Mouse (Mus musculus) embryonic stem cell, embryonic (primary cell): ENCODE results near the gene Gm4981.
"Not testable (repeated sequence)": the region's sequence is repeated elsewhere in the genome, so short reads cannot be mapped to it uniquely, and the experiment has no call there.

Experiments
- CTCF ChIA-PET, 4 experiments: fragments of 300-600 bp in 2 of 4; fragments of 350-600 bp in 2 of 4; sonication (Branson Sonifier 250); formaldehyde crosslinking; loops; one replicate each; lab custom pipeline; 2022; ENCODE audit warnings: inconsistent platforms in 2 of 4; lab: Charles Lee
- POLR2A ChIA-PET, 4 experiments: fragments of 300-600 bp in 2 of 4; fragments of 350-600 bp in 2 of 4; sonication (Branson Sonifier 250); formaldehyde crosslinking; loops; one replicate each; lab custom pipeline; 2022; ENCODE audit warnings: antibody characterized with exemption in 4 of 4, inconsistent platforms in 1 of 4; lab: Charles Lee

The Gm4981 gene

DNA sequence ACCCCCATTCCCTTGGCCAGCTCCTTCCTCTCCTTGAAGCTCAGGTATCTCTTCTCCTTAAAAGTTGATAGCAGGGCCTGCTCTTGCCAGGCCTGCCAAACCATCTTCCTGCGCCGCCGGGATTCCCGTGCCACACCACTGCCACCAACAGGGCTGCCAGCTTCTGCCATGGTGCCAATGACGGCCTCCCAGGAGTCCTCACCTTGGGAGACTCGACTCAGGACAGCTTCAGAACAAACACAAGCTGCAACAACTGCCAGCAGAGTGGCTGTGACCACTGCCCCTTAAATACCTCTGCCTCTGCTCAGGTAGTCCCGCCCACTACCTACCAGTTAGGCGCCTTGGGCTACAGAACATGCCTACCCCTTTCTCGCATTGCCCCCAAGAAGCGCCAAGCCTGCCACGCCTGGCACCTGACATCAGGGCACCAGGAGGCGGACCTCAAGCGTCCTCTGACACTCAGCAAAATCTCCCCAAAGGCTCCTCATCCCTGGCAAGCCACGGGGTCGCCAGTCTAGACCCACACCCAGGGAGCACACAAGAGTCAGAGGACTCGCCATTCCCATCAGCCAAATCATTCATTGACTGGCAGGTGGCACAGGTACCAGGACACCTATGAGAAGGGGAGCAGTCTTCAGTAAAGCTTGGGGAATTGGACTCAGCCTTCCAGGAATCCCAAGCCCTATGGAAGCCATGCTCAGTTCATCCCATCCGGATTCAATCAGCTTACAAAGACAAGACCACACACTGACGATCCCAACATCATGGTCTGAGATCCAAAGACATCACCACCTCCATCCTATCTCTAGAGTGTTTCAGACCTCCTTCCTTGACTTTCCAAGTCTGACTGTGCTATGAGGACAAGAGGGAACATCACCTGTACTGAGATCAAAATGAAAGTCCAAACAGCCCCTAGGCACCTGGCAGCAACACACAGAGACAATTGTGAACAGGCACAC lies 11.4 kb downstream of the Gm4981 start, which contains the start of gene AW822073:
TSS of gene AW822073 (minus strand) at position 104 of the 959 bp plus-strand sequence.
- POLR2A ChIA-PET, CTCF ChIA-PET: not testable (repeated sequence)

DNA sequence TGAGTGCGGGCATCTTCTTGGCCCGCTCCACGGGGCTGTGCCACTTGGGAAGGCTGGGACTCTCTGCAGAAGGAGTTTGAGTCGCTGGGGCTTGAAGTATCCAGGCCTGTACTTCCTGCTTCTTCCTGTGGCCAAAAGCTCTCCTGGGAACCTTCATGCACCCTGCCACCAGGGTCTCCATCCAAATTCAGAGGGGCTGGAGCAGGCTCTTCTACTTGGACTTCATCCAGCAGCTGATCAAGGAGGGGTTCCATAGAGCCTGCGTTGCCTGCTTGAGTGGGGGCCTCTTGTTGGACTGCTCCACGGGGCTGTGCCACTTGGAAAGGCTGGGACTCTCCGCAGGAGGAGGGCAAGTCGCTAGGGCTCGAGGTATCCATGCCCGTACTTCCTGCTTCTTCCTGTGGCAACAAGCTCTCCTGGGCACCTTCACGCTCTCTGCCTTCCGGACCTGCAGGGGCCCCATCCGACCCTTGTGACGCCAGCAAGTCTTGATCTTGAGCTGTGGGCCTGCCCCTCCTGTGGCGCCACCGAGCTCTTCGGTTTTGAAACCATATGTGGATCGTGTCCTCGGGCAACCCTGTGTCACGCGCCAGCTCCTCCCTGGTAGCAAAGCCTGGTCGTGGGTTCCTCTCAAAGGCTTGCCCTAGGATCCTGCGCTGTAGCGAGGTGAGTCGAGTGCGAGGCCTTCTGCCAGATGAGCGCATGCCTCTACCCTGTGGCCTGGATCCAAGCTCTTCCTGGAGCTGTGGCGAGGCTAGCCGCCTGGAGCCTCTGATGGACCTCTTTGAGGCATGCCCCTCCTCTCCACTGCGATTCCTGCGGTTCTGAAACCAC lies 12.3 kb downstream of the Gm4981 start:
- CTCF ChIA-PET, POLR2A ChIA-PET: not testable (repeated sequence)

DNA sequence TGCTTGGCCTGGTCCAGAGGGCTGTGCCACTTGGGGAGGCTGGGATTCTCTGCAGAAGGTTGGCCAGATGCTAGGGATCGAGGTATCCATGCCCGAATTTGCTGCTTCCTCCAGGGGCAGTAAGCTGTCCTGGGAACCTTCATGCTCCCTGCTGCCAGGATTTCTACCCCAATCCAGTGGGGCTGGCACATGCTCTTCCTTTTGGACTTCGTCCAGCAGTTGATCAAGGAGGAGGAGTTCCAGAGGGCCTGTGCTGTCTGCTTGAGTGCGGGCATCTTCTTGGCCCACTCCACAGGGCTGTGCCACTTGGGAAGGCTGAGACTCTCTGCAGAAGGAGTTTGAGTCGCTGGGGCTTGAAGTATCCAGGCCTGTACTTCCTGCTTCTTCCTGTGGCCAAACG lies 13.3 kb downstream of the Gm4981 start:
- CTCF ChIA-PET, POLR2A ChIA-PET: not testable (repeated sequence)

GRCm38 (mm10) chr10:58221571-58221970 lies 14.9 kb downstream of the Gm4981 start:
- CTCF ChIA-PET, POLR2A ChIA-PET: not testable (repeated sequence)

GRCm38 (mm10) chr10:58220726-58221125 lies 15.8 kb downstream of the Gm4981 start:
- CTCF ChIA-PET: no interaction called here

GRCm38 (mm10) chr10:58217366-58217765 lies 19.1 kb downstream of the Gm4981 start:
- POLR2A ChIA-PET: interaction anchor here in 1 of 4 experiments (1.6 to 1.9 kb wide), 2 partner anchors 11 to 776 kb away, joined by 5 read pairs; no protein-coding TSS in a partner anchor

More at GRCm38 (mm10) chr10:58220726-58221125, 15.8 kb downstream of the Gm4981 start:
- POLR2A ChIA-PET: no interaction called here

GRCm38 (mm10) chr10:58215353-58215752 lies 21.1 kb downstream of the Gm4981 start:
- CTCF ChIA-PET: no interaction called here
- POLR2A ChIA-PET: no interaction called here

More at GRCm38 (mm10) chr10:58217366-58217765, 19.1 kb downstream of the Gm4981 start:
- CTCF ChIA-PET: no interaction called here

DNA sequence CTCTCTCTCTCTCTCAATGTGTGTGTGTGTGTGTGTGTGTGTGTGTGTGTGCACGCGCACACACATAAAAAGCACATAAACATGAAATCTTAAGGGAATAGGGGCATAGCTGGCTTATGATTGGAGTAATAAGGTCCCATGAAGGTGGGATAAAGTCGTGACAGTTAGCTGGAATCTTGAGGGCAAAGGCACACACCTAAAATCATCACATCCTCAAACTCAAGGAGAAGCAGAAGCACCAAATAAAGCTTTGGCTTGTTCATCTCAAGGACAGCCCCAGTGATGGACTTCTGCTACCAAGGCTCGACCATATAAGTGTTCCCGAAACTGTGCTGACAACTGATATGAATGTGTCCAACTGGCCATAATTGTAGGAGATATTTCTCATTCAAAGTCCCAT lies 21.6 kb downstream of the Gm4981 start:
- POLR2A ChIA-PET: no interaction called here
- CTCF ChIA-PET: no interaction called here

DNA sequence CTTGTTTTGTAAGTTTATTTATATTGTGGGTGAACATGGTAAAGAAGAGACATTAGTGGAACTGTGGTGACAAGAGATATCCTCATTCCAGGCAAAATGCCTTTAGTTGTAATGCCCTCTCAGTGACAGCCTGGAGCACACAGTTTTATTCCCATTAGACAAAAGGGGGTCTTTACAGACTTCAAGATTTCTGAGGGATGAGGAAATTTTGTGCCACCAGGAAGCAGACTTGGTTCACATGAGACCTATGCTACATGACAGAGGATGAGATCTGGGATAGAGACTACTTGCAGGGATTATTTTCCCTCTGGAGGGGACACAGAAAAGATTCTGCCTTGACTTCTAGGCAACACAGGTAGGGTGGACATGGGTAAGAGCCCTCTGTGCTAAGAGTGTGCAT lies 22.0 kb downstream of the Gm4981 start:
- CTCF ChIA-PET: no interaction called here
- POLR2A ChIA-PET: no interaction called here

DNA sequence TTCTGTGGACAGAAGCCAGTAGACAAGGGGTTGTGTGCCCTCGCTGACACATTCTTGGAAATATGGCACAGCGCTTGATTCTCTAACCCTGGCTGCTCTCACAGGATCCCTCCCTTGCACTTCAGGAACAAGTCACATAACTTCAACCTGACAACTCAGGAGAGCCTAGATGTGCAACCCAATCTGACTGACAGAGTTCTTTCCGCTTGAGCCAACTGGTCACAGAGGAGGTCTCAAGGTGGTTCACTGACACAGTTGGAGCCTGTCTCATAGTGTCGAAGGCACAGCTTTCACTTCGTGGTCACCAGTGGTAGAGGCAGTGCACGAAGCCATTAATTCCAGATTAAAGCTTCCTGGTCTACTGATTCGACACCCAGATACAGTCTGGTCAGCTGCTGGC lies 24.3 kb downstream of the Gm4981 start:
- POLR2A ChIA-PET: interaction anchor here in 1 of 4 experiments (0.5 to 1.0 kb wide), 4 partner anchors 73 to 775 kb away, joined by 3 to 4 read pairs (median 3); partner anchors contain the start of gene Lims1
- CTCF ChIA-PET: no interaction called here

DNA sequence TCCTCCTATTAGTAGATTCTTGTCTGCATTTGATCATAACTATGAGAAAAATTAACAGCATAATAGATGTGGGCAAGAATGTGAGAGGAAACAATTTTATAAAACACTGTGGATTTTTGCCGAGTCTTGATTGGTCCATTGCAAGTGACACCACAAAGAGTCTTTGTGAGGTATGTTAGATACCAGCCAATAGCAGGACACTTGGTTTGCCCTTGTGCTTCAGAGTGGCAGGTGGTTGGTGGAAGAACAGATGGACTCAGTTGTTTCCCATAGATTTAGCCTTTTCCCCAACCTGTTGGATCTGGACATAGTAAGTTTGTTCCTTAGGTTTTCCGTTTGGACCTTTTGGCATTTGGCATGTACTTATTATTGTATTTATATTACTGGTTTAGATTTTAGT lies 25.3 kb downstream of the Gm4981 start:
- ChIA-PET CTCF (no interaction called here), POLR2A (no interaction called here)

DNA sequence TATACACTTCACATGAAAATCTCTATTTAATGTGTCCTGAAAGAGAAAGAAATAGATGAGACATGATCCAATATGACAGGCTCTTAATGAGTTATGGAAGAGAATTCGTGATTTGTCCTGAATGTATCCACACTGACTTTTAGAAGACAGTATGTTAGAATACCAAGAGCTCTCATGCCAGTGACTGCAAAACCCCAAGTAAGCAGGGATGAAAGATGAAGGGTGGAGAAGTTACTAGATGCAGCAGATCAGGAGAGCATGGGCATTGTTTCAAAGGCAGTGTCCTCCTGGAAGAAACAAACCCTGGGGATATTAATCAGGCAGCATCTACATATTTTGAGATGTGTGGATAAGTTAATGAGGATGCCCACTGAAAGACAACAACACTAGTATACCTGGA lies 26.0 kb downstream of the Gm4981 start:
- CTCF ChIA-PET: no interaction called here
- POLR2A ChIA-PET: no interaction called here

DNA sequence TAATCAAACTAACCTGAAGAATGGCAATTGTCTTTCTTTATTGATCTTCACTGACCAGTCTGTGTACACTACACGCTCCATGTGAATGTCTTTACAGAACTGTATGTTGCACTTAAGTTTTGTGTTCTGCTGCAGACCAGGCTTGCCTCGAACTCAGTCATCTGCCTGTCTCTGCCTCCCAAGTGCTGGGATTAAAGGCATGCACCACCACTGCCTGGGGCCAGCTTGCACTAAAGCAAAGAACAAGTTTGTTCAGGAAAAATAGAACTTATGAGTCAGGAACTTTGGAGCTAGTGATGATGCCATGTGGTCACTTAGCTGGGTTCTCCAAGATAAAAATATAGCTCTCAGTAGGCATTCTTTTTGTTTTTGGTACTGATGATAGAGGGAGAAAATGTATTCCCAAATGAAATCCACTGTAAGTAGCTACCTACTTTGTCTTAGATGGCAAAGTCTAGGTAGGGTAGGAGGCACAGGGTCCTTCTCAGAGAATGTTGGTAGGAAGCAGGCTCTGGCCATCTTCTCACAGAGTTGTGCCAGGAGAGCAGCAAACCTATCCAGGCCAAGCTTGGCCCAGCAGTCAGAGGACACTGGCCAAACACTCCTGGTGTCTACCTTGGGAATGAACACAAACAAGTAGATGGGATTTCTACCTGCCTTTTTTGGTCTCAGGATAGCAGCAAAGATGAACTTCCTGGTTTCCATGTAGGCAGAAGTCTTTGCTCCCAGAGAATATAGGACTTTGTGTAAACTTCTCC lies 26.6 kb downstream of the Gm4981 start:
- POLR2A ChIA-PET: interaction anchor here in 1 of 4 experiments (1.2 kb wide), 1 partner anchor 767 kb away, joined by 4 read pairs; no protein-coding TSS in a partner anchor
- CTCF ChIA-PET: interaction anchor here in 1 of 4 experiments (0.6 kb wide), 1 partner anchor 207 kb away, joined by 11 read pairs; no protein-coding TSS in a partner anchor

- ChIA-PET CTCF (no interaction called here), POLR2A (interaction anchor here in 1 of 4 experiments (1.1 kb wide), 1 partner anchor 10 kb away, joined by 5 read pairs; no protein-coding TSS in a partner anchor)
Measured at GRCm38 (mm10) chr10:58206639-58207404, 29.7 kb downstream of the Gm4981 start.

- POLR2A ChIA-PET: interaction anchor here in 1 of 4 experiments (1.1 kb wide), 1 partner anchor 11 kb away, joined by 5 read pairs; no protein-coding TSS in a partner anchor
- CTCF ChIA-PET: no interaction called here
Measured at GRCm38 (mm10) chr10:58205986-58206385, 30.5 kb downstream of the Gm4981 start.
